Mouse (Mus musculus): ENCODE results near the gene Ergic1.

Ergic1 gene

GRCm38 (mm10) chr17:26600913-26601447 lies 39.7 kb downstream of the Ergic1 start:
- peak; percentile 33 for DNase-seq (ENCODE audit: low spot score)

DNA sequence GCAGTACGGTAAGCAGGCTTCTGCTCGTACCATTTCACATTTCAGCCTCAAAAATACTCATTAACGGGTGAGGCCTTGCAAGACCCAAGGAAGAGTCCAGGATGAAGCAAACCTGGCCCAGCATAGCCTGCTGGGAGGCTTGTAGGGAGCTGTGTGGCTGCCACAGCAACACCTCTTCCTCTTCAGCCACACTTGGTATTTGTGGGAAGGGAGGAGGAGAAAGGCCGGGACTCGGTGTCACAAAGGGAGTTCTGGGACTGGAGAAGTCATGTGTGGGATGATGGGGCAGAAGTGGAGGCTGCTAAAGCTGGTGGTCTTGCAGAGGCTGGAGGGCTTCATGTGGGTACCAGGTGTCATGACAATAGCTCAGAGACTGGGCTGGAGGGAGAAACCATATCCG lies 40.2 kb downstream of the Ergic1 start:
- peak; percentile 36 for DNase-seq (ENCODE audit: low spot score)

DNA sequence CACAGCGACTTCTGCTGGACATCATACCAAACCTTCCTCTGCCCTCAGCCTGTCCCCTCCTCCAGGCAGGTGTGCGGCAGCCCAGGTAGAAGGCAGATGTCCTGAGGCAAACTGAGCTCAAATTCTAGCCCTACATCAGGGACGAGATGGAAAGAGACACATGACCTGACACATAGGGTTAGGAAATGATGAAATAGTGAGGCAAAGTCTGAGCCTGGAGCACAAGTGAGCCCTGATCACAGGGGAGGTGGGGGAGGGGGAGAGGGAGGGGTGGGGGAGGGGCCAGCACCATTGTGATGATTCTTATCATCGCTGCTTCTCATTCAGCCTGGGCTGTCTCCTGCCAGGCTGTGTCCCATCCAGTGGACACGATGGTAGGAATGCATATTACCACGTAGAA lies 40.6 kb downstream of the Ergic1 start:
- no peak for DNase-seq (ENCODE audit: low spot score)

GRCm38 (mm10) chr17:26602371-26602885 lies 41.1 kb downstream of the Ergic1 start:
- no peak for DNase-seq (ENCODE audit: low spot score)

DNA sequence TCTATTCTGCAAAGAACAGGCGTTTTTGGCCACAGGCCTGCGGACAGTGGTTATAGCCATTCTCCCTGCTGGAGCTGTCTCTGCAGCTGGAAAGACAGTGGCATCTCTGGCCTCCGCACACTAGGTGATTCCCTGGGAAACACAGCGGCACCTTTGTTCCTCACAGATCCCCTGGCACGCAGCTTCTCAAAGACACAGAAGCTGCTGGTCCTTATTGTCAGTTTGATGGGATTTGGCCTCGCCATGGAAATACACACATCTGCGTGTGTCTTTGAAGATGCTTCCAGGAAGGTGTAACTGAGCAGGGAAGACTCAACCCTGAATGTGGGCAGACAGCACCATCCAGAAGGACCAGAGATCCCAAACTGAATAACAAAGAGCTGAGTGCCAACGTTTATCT lies 42.0 kb downstream of the Ergic1 start:
- DNase-seq (ENCODE audit: low spot score) = no peak

DNA sequence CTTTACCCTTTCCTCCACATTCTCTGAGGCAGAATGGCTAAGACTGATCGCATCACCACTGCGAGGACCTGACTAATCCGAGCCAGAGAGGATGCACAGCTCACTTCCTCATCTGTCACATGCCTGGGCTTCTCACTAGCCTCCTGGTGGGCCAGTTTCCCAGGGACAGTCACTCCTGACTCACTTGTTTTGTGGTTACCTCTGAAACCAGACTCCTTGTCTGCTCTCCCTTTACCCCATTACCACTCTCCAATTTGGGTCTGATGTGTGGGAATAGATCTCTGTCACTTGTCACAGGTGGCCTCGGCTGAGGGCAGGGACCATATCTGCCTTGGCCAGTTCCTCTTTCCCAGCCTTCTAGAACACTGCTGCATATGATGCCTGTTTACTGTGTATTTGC lies 44.3 kb downstream of the Ergic1 start:
- no peak for DNase-seq (ENCODE audit: low spot score)

DNA sequence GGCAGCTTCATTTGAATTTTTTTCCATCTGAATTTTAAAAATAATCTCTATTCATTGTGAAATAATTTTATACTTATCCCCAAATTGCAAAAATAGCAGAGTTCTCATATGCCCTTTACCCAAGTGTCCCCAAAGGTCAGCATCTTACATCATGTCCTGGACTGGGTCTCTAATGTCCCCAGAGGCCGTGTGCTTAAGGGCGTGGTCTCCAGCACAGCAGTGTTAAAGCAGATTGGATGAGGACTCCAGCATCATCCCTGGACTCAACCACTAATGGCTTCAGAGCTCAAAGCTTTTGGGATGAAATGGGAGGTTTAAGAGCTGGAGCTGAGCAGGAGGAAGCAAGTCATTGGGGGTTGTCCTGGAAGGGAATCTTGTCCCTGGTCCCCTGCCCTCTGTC lies 45.2 kb downstream of the Ergic1 start:
- no peak for DNase-seq (ENCODE audit: low spot score)

DNA sequence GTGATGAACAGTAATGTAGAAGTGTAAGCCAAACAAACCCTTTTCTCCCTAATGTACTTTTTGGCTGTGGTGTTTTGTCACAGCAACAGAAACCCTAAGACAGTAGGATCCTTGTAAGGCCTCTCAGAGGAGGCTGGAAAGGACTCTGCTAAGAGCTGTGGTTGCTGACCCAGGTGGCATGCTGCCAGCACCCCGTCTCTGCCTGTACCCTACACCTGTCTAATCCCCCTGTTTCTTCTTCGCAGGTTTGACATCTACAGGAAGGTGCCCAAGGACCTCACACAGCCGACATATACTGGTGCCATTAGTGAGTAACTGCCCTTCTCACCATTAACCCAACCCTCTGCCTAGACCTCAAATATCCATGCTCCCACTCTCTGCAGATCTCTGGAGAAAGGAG lies 47.1 kb downstream of the Ergic1 start:
- no peak for DNase-seq (ENCODE audit: low spot score)

- no peak for DNase-seq (ENCODE audit: low spot score)
These were observed 47.6 kb downstream of the Ergic1 start for GRCm38 (mm10) chr17:26608877-26609276.

GRCm38 (mm10) chr17:26609820-26610219 lies 48.5 kb downstream of the Ergic1 start:
- no peak for DNase-seq (ENCODE audit: low spot score)

- no peak for DNase-seq (ENCODE audit: low spot score)
These were observed 50.0 kb downstream of the Ergic1 start for GRCm38 (mm10) chr17:26611328-26611727.

- DNase-seq (ENCODE audit: low spot score) = no peak
These were observed 50.6 kb downstream of the Ergic1 start for GRCm38 (mm10) chr17:26611918-26612317.

GRCm38 (mm10) chr17:26614286-26614685 lies 53.0 kb downstream of the Ergic1 start:
- no peak for DNase-seq (ENCODE audit: low spot score)

GRCm38 (mm10) chr17:26614708-26615486 lies 53.6 kb downstream of the Ergic1 start:
- no peak for DNase-seq (ENCODE audit: low spot score)

DNA sequence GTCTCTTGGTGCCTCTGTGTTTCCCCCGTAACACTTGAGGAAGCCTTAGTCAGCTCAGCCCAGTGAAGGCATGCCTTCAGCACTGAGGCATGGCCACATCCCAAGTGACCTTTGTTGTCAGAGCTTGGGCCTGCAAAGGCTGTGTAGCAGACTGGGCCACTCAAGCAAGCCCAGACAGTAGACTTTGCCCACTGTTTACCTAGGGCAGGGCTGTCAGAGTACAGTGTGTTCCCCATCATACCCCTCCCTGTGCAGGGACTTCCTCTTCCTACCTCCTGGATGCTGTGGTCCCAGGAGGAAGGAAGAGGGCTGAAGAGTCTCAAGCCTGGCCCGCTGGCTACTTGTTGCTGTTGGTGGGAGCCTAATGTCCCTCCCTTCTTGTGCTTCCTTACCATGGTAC lies 55.4 kb downstream of the Ergic1 start:
- peak; percentile 89 for DNase-seq (ENCODE audit: low spot score)

DNA sequence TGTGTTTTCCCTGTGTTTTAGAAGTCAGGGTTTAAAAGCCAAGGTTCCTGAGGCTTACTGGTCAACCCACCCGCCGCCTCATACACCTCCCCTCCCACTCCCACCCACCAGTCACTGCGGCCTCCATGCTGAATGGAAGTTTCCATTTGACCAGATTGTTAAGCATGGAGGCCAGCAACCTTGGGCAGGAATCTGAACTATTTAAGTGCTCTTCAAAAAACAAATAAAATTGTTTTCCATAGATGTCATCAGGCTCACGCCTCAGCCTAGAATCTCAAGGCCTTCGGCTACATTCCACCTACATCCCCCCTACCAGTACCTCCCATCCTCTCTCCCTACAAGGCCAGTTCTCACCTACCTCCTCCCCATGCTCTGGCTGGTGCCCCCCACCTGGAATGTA lies 57.2 kb downstream of the Ergic1 start:
- DNase-seq (ENCODE audit: low spot score) = peak; percentile 61

GRCm38 (mm10) chr17:26619577-26619976 lies 58.3 kb downstream of the Ergic1 start:
- no peak for DNase-seq (ENCODE audit: low spot score)

DNA sequence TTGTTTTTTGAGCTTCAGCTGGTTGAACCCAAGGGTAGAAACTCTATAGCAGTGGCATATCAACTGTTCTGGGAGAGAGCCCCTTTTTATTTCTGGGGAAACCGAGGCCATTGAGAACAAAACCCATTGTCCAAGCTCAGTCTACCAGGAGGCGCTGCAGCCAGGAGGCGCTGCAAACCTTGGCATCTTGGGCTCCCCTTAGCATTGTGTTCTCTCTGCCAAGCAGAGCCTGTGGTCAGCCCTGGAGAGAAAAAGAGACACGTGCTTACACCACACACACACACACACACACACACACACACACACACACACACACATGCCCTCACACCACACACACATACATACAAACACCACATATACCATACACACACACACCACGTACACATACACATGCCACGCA lies 59.0 kb downstream of the Ergic1 start:
- no peak for DNase-seq (ENCODE audit: low spot score)

DNA sequence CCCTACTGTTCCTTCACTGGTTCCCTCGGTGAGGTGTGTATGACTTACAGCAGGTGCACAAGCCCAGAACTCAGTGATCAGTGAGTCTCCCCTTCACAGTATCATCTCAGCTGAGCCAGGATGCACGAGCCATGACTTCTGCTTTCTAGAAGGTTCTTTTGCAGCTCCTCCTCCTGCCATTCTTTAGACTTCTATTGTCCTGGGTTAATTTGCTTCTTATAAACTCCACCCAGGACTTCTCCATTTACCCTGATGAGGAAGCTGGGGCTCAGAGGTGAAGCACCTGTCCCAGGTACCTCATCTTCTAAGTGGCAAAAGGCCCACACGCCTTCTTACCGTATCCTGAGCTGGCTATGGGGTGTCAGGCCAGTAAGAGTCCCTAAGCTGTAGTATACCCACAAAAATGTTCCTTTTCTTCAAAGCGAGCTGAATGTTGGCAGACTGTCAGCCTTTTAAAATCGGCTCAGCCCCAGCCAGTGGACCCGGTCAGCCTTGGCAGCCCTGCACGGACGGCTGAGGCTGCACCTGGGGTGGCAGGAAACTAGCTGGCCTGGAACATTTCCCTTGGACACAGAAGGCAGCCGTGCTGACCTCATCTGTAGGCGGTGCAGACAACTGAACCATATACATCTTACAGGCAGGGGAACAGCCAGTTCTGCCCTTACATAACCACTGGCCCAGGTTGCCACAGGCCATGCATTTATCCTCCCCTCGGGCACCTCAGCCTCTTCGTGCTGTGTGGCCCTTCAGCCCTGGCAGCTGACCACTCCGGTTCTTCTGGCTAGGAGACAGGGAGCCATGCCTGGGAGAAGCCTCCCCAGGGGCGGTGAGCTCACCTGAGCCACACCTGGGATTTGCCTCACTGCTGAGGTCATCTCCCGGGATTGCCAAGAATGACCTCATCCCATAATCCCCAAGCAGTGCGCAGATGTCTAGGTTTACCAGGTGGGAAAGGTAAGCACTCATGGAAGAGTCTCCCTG lies 59.8 kb downstream of the Ergic1 start:
- DNase-seq (ENCODE audit: low spot score) = peak; percentile 87

GRCm38 (mm10) chr17:26621912-26622311 lies 60.6 kb downstream of the Ergic1 start:
- no peak for DNase-seq (ENCODE audit: low spot score)

- no peak for DNase-seq (ENCODE audit: low spot score)
These were observed 62.7 kb downstream of the Ergic1 start for GRCm38 (mm10) chr17:26623991-26624390.

DNA sequence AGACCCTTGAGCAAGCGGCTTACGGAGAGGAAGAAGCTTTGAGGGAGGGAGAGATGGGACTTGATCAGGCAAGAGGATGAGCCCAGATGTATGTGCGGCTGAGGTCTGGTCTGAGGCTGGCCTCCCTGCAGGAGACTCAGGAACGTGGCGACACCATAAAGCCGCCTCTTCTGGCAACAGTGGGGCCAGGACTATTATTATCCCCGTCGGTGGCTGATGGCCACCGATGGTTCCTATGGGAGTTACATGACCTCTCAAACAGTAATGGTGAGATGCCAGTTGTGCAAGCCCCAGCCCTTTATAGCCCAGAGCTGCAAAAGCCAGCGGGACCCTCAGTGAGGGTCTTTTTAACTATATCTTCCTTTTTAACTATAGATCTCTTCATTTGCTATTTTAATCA lies 63.7 kb downstream of the Ergic1 start:
- DNase-seq (ENCODE audit: low spot score) = no peak
